Mouse (Mus musculus) ES-Bruce4 (cell line): ENCODE results near the gene Icam5. TPM values are rescaled to one million over a fixed set of nuclear protein-coding genes. Genes with fewer than 3 reads are reported as not detected.

Source experiments
- H3K27ac ChIP-seq: 2 replicates; pipeline ENCODE4 v1.5.1; 2012; ENCODE audit warnings: low read length, inconsistent platforms; ENCODE audit not compliant: insufficient read depth
- H3K27me3 ChIP-seq: 2 replicates; pipeline ENCODE4 v1.6.1; 2012; ENCODE audit warnings: mild to moderate bottlenecking, low read length, inconsistent platforms; ENCODE audit not compliant: control insufficient read depth, poor library complexity, insufficient read depth, severe bottlenecking
- H3K36me3 ChIP-seq: 2 replicates; pipeline ENCODE4 v1.6.1; 2012; ENCODE audit warnings: inconsistent platforms, mild to moderate bottlenecking, low read length, moderate library complexity; ENCODE audit not compliant: control insufficient read depth, poor library complexity, insufficient read depth, severe bottlenecking
- H3K4me1 ChIP-seq: one replicate; pipeline ENCODE4 v1.8.1; 2011; ENCODE audit warnings: low read length; ENCODE audit not compliant: control insufficient read depth, insufficient read depth
- H3K4me3 ChIP-seq: 2 replicates; pipeline ENCODE4 v1.5.1; 2011; ENCODE audit warnings: low read depth, mild to moderate bottlenecking, low read length
- H3K9ac ChIP-seq: 2 replicates; pipeline ENCODE4 v1.6.1; 2012; ENCODE audit warnings: low read depth, mild to moderate bottlenecking, inconsistent platforms; ENCODE audit not compliant: poor library complexity, severe bottlenecking
- H3K9me3 ChIP-seq: replicated peaks from 2 replicates; pipeline ENCODE4 v1.6.1; 2012; ENCODE audit warnings: mild to moderate bottlenecking, low read length, inconsistent platforms; ENCODE audit not compliant: control insufficient read depth, poor library complexity, insufficient read depth, severe bottlenecking
- CTCF ChIP-seq: IDR thresholded peaks from one replicate; pipeline ENCODE4 v1.8.1; 2011; ENCODE audit warnings: low read depth, low read length
- EP300 ChIP-seq: IDR thresholded peaks from 2 replicates; pipeline ENCODE4 v1.6.1; 2011; ENCODE audit warnings: low read depth, low read length; ENCODE audit not compliant: insufficient read depth
- POLR2A ChIP-seq: IDR thresholded peaks from one replicate; pipeline ENCODE4 v1.8.1; 2011; ENCODE audit warnings: low read length; ENCODE audit not compliant: insufficient read depth
- polyA plus RNA-seq: library from polyadenylated mRNA; stranded (reverse); fragments of >200 nt; gene quantifications from 2 replicates; pipeline ENCODE4 v1.2.4, GENCODE M21; 2011; ENCODE audit warnings: low read depth; ENCODE audit not compliant: missing spikeins, insufficient read depth, insufficient read length

Icam5 gene
- polyA plus RNA-seq, result 0.94 and 1.3 TPM in 2 replicates

- peak within 1 kb of the TSS; percentile 47 for H3K9ac ChIP-seq
- no peaks in the 10 kb centered on the region; the same call in 1 of the 2 replicates for H3K27me3 ChIP-seq
- peak within 1 kb of the TSS; percentile 73 for H3K4me3 ChIP-seq
- TF ChIP-seq POLR2A (no peak), EP300 (no peak), CTCF (no peak)
- H3K4me1 ChIP-seq, result peaks cover 5% of the 10 kb centered on the region
- no peak within 1 kb of the TSS for H3K27ac ChIP-seq
- H3K9me3 ChIP-seq, result no peaks in the 10 kb centered on the region
- H3K36me3 ChIP-seq, result no peaks in the 10 kb centered on the region
These were observed at the start of gene Icam5 for GRCm38 (mm10) chr9:21031896-21032351. Icam5 (plus strand) TSS chr9:21032073.

GRCm38 (mm10) chr9:20982171-20982570 is 49.7 kb upstream of the Icam5 start:
- Histone ChIP-seq H3K4me3 (no peak overlapping the region), H3K36me3 (no peaks in the 10 kb centered on the region), H3K9me3 (no peaks in the 10 kb centered on the region), H3K27me3 (no peaks in the 10 kb centered on the region), H3K27ac (peak overlapping the region; percentile 91), H3K9ac (peak overlapping the region; percentile 40; the same call in 1 of the 2 replicates), H3K4me1 (peaks cover 12% of the 10 kb centered on the region)
- no peak for TF ChIP-seq EP300
- TF ChIP-seq CTCF, result no peak
- no peak for TF ChIP-seq POLR2A

GRCm38 (mm10) chr9:20983169-20983568 is 48.7 kb upstream of the Icam5 start:
- Histone ChIP-seq H3K36me3 (no peaks in the 10 kb centered on the region), H3K9ac (peak overlapping the region; percentile 79), H3K4me3 (peak overlapping the region; percentile 61), H3K27me3 (no peaks in the 10 kb centered on the region), H3K27ac (peak overlapping the region; percentile 91), H3K4me1 (peaks cover 10% of the 10 kb centered on the region), H3K9me3 (no peaks in the 10 kb centered on the region)
- TF ChIP-seq EP300, result peak; percentile 97
- peak; percentile 34 for TF ChIP-seq POLR2A
- TF ChIP-seq CTCF, result no peak

GRCm38 (mm10) chr9:20986952-20987686 is 44.8 kb upstream of the Icam5 start:
- H3K27me3 ChIP-seq, result no peaks in the 10 kb centered on the region
- no peaks in the 10 kb centered on the region for H3K36me3 ChIP-seq

GRCm38 (mm10) chr9:20987953-20988352 is 43.9 kb upstream of the Icam5 start:
- Histone ChIP-seq H3K27ac (peak overlapping the region; percentile 62), H3K9me3 (no peaks in the 10 kb centered on the region), H3K36me3 (no peaks in the 10 kb centered on the region), H3K9ac (0 out of 2 replicates have a peak overlapping the region, but pooled peaks have one; percentile 27), H3K4me1 (peaks cover 4% of the 10 kb centered on the region), H3K27me3 (no peaks in the 10 kb centered on the region), H3K4me3 (no peak overlapping the region)
- TF ChIP-seq POLR2A (no peak), EP300 (0 out of 2 replicates have a peak, but pooled peaks have one; percentile 21)

More at GRCm38 (mm10) chr9:20986952-20987686, 44.8 kb upstream of the Icam5 start:
- TF ChIP-seq CTCF, result no peak
- TF ChIP-seq POLR2A, result no peak
- TF ChIP-seq EP300, result no peak
- Histone ChIP-seq H3K4me1 (peaks cover 6% of the 10 kb centered on the region), H3K9ac (peak overlapping the region; percentile 27), H3K9me3 (no peaks in the 10 kb centered on the region), H3K4me3 (no peak overlapping the region), H3K27ac (peak overlapping the region; percentile 62)

- no peak overlapping the region for H3K4me3 ChIP-seq
- no peaks in the 10 kb centered on the region for H3K27me3 ChIP-seq
- TF ChIP-seq POLR2A (no peak), EP300 (peak; percentile 84), CTCF (no peak)
- 0 out of 2 replicates have a peak overlapping the region, but pooled peaks have one; percentile 1 for H3K9ac ChIP-seq
- peak overlapping the region; percentile 64 for H3K27ac ChIP-seq
- peaks cover 4% of the 10 kb centered on the region for H3K4me1 ChIP-seq
- H3K36me3 ChIP-seq, result no peaks in the 10 kb centered on the region
- no peaks in the 10 kb centered on the region for H3K9me3 ChIP-seq
These were observed 41.0 kb upstream of the Icam5 start for GRCm38 (mm10) chr9:20990861-20991260.
